Mouse (Mus musculus) right cerebral cortex, postnatal 10 days (tissue): Measurements from ENCODE around the gene Wnk4.
A peak's percentile ranks its signal among the peaks of the same experiment; 100 is the strongest.

Source experiments
- DNase-seq, 2 experiments: peaks; one replicate each; pipeline ENCODE4 v3.0.0; 2021; ENCODE audit warnings: low spot score in 2 of 2

Gene Wnk4

DNA sequence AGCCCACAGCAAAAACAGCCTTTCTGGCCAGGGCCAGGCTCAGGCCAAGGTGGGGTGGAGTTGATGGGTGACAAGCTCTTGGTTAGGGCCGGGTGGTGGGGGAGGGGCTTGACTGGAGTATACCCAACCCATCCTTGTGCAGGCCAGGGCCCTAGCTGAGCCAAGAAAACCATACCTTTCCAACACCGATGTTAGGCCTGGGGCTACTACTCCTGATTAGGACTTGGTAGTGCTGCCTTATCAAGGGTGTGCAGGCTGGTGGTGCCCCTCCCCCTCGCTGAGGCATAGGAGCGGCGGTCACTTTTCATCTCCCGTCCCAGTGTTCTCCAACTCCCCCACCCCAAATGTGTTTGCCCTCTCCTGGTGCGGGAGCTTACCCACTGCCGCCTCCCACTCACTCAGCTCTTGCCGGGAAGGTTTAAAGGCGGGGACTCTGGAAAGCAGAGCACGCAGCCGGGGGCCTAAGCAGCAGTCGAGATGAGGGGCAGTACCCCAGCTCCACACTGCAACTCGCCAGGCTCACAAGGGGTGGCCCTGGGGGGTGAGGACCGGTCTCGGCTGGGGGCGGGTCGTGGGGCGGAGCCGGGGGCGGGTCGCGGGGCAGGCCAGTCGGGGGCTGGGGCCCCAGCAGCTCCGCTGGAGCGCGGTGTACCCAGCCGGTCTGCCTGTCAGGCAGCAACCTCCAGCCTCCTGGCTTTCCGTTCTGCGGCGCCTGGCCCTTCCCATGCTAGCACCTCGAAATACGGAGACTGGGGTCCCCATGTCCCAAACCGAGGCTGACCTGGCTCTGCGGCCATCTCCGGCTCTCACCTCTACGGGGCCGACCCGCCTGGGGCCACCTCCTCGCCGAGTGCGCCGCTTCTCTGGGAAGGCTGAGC is at the start of gene Wnk4:
TSS of gene Wnk4 (plus strand) at position 620 of the 878 bp plus-strand sequence.
- DNase-seq: peak in 1 of 2 experiments; percentile 53

DNA sequence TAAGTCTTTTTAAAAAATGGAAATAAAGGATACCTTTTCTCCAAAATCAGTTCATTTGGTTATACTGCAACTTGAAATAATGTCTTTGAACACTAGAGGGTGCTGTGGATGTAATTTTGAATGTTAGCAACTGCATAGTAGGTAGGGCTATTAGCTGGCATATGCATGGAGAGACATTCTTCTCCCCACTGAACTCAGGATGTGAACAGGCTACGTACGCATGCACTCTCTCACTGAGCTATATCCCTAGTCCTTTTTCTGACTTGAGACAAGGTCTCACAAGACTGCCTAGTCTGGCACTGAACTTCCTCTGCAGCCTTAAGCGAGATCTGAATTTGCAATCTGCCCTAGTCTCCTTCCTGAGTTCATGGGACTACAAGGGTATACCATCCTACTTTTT is 48.4 kb upstream of the Wnk4 start:
- DNase-seq: no peak

DNA sequence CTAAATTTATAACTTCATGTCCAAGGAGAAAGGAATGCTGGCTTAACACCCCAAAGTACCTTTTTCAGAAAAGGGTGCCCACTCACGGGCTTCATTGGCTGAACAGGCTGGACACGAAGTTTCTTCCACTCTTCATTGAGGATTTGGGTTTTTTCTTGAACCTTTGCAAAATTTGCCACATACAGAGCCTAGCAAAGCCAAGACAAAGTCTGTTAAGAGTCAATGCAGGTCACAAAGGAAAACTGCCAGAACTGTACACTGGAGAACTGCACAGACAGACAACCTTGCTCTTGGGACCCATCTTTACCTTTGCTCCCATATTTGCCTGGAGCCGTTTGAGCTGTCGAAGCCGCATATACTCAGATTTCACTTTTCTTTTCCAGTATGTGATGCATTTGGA is 43.4 kb upstream of the Wnk4 start:
- DNase-seq: no peak

DNA sequence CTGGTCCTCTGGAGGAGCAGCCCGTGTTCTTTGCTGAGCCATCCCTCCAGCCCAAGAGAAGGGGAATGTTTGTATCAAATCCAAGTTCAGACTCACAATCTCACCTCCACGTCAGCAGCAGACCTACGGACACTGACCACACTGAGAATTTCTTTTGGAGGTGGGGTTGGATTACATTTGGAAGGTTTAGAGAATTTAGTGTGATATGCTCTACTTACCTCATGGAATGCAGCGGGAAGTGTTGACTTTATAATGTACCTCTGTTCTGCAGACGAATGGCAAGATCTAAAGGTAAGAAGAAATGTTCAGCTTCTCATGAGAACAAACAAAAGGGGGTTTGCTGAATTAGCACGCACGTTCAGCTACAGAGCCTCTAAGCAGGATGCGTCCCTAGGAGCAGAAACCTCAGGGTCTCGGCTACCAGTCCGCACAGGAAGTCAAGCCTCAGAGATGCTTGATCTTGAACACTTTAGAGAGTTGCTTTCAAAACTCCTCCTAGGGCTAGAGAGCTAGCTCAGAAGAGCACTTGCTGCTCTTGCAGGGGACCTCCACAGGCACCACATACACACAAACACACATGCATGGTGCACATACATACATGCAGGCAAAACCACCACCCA is 41.8 kb upstream of the Wnk4 start:
- DNase-seq: no peak

DNA sequence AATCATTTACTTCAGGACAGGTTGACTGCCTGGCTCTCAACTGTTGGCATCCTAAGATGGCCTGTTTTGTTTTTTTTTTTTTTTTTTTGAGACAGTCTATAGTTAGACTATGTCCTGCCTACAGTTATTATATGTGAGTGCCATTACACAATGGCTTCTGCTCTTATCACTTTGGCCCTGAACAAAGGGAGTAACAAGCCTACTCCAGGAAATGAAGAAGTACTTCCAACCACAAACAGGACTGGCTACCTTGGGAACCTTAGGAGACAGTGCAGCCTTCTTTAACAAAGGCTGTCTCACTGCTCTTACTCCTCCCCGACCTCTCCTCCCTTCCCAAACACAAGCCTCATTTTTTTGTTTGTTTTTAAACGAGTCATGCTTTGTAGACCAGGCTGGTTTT is 39.5 kb upstream of the Wnk4 start:
- no peak for DNase-seq

DNA sequence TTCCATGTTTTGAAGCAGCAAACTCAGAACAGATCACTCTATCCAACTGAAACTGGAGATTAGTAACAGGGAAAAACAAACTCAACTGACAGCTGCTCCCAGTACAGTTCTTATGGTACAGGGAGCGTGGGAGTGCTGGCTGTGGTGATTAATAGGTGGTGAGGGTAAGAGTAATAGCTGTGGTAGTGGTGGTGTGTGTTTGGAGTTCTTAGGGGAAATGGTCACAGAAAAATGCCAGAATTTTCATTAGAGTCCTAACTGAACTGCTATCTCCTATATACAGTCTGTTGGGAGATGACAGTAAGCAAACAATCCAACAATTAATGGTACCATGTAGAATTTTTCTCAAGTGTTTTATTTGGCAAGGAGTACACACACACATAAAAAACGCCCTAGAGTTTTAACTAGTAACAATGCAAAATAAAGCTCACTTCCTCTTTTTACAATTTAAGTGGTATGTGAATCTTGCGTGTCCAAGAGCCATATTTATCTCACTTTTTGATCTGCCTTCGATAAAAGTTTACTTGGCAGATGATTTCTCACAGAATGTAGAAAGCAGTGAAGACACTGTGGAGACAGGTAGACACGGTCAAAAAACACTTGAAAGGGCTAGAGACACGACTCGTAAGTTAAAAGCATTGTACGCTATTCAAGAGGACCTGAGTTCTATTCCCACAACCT is 38.9 kb upstream of the Wnk4 start:
- DNase-seq: no peak

DNA sequence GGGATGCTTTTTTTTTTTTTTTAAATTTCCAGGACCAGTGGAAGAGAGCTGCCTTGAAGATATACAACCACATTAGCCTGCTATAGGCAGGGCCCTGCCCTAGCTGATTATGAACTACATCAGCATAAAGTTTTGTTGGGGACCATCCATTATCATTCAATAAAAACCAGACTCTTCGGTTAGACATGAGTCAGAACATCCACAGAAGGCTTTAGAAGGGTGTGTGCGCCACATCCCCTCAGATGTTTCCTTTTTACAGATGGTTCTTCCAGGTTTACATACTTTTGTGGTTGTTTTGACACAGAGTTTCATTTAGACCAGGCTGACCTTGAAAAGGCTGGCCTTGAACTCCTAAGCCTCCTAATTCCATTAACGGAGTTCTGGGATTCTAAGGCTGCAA is 36.0 kb upstream of the Wnk4 start:
- DNase-seq: no peak

DNA sequence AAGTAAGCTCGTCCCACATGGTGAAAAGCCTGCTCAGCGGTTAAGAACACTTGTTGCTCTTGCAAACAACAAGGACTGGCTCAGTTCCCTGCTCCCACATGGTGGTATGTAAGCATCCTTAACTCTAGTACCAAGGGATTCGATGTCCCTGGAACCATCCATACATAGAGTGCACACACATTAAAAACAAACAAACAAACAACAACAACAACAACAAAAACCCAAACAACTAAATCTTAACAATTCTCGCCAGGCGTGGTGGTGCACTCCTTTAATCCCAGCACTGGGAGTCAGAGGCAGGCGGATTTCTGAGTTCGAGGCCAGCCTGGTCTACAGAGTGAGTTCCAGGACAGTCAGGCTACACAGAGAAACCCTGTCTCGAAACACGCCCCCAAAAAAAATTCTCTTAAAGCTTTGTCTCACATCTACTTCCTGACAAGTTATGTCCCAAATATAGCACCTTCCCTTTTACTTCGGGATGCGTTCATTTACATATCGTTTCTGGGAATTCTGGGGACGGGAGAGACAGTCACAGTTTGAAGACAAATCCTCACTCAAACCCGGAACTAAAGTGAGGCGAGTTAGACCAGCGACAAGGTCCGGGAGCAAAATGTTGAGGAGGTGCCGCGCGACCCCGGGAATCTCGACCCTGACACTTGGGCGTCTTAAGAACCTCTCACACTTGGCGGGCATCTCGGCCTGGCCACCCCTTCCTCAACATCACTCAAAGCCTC is 34.9 kb upstream of the Wnk4 start:
- DNase-seq: no peak

DNA sequence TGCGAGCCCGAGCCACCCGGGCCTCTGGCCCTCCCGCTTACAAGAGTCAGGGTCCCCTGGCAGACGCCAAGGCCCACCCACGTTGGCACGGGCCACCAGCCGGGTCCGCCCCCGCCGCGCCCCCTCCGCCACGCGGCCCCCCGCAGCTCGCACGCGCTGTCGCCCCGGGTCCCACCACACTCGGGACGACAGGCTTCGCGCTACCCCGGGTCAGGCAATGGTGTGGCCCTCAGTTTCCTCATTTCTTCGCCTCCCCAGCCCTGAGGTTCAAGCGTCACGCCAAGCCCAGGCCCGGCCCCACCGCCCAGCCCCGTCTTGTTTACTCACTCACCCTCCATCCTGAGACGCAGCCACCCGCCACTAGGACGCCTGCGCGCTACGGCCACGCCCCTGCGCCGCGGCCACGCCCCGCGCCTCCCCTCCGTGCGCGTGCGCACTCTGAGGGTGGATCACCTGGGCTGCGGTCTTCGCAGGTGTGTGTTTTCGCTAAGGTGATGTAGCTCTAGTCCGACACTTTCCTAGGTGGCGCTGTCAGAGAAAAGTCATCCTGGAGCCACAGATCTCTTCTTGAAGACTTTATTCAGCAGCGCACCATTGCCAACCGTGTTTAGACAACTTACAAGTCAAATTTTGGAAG is 34.2 kb upstream of the Wnk4 start, which contains the start of gene Ezh1:
TSS of gene Ezh1 (minus strand) at position 399 of the 637 bp plus-strand sequence.
- DNase-seq: peak; percentile 89 to 92

DNA sequence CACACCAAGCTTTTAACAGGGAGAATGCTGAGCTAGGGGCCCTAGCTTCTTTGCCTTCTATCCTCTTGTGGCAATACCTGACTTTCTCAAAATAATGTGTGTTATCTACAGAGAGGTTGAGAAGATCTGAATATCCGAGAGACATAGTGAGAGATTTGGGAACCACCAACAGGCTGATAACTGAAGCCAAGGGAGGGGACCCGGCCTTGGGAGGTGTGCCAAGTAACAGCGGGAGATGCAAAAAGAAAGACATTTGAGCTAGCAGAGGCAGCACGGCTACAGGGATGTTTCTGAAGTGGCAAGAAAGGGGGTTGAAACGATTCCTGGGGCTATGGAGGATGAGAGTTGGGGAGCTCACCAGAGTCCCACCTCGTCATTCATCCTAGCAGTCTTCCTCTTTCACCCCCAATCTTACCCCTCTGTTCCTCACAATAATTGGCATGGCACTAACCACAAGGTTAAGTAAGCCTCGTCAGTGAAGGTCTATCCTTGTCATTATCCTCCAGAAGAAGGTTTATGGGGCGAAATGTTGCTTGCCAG is 30.9 kb upstream of the Wnk4 start:
- peak; percentile 43 to 56 for DNase-seq

DNA sequence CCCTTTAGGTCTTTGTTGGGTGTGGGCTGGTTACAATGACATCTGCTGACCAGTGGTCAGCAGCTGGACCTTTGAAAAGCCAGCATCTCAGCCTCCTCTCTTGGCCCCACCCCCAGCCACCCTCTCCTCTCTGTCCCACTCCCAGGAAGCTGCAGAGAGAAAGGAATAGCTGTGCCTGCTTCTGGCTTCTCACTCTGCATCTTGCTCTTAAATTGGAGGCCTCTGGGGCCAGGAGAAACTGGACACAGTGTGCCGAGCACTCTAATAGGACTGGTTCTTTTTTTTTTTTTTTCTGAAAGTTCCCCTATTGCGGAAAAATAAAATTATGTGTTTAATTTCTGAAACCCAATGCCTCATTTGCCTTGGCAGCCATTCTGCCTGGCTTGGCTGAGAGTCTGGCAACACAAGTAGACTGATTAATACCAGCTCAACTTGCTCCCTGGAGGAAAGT is 30.3 kb upstream of the Wnk4 start:
- no peak for DNase-seq

DNA sequence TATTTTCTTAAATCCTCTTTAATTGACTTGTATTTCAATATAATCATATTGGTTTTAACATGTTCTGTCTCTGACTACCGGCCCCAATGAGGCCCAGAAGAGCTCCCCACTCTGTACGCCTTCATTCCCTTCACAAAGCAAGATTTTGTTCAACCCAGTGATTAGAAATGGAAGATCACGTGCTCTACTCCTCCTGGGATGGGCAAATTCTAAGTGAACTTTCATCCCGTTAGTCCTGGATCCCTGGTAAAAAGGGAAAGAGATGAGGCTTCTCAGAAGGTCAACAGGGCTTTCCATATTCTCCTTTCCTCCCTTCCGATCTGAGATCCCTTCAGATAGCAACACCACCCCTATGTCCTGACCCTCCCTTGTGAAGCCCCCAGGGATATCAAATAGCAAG is 29.8 kb upstream of the Wnk4 start:
- DNase-seq: no peak

DNA sequence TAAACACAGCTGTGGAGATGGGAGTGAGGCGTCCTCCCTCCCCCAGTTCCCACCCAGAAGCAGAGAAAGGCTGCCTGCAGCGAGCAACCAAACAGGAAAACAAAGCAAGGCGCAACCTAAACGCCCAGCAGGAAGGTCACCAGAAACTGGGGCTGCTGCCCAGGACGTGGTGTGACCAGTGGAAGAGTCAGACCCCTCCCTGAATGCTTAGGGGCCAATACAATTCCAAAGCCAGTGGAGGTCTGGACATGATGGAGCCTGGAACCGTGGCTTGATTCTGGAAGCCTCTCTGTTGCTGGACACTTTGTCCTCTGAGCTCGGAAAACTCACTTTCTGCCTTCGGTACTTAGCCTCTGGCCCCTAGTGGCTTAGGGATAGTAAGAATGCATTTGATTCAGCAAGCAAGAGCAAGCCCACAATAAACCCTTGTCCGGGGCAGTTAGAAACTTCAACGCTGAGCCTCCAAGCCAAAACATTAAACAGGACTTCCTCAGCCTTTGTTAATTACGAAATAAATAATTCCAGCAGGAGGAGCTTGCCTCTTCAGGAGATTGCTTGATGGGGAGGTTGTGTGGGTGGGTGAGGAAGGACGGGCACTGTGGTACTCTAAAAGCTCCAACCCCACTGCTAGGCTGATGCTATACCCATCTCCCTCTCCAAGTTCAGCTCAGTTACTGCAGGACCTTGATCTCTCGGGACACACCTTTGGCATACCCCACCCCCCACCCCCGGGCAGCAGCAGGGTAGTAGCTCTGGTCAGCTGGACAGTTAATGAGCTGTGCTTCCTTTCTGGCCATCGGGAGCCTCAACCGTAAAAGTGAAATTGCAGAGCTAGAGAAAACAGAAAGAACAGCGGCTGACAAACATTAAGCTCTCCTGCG is 29.1 kb upstream of the Wnk4 start:
- DNase-seq: peak in 1 of 2 experiments; percentile 44

DNA sequence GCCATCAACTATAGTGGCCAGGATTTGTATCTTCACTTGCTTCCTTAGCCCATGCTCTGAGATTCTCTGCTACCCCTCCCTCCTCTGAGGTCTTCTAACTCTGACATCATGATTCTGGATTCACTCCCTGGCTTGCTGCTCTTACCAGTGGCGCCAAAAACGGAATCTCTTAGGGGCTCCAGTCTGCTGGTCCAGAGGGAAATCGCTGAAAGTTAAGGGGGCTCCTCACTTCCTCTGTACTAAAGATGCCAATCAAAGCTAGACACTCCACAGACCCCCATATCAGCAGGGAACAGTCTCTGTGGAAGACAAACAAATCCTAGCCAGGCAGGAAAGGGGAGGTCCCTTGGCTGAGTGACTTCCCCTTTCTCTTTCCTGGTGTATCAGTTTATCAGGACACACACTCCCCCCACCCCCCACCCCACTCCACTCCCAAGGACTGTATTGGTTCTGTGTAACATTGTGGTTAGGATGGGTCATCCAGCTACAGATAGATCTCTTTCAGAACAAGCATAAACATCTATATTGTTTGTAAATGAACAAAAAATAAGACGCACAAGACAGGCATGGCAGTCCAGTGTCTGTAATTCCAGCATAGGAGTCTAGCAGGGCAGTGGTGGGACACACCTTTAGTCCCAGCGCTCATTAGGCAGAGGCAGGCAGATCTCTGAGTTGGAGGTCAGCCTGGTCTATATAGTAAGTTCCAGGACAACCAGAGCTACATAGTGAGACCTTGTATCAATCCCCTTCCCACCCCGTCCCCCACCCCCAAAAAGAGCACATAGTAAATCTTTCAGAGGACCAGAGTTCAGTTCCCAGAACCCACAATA is 28.1 kb upstream of the Wnk4 start:
- DNase-seq: no peak

DNA sequence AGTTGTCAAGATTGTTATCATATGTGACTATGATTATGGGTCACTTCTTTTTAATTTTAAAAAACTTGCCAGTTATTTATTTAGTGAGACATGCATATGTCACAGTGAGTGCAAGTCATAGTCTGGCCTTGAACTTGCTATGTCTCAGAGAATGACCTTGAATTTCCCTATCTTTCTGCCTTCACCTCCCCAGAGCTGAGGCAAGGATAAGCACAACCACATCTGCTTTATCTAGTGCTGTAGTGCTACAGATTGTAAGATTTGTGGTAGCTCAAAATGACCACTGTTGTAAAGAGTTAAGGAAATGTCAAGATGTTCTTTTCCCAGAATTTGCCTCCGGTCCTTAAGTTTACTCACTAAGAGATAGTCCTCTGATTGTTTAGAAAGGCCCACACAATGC is 27.1 kb upstream of the Wnk4 start:
- no peak for DNase-seq

DNA sequence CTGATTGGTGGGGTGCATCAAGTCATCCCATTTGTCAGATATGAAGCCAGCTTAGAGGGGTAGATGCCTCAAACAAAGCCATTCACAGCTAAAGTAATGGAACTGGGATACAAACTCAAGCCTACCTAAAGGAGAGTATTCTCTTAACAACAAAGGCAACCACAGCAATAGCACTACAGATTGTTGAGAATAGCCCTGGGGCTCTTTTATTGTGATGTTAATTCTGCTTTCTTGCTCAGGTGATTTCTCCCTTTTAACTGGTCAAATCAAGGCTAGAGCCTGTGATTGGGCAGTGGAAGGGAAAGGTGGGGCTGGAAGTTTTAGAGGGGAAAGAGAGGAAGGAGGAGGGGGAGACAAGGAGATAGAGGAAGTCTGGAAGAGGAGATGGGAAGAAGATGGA is 26.2 kb upstream of the Wnk4 start:
- DNase-seq: no peak

DNA sequence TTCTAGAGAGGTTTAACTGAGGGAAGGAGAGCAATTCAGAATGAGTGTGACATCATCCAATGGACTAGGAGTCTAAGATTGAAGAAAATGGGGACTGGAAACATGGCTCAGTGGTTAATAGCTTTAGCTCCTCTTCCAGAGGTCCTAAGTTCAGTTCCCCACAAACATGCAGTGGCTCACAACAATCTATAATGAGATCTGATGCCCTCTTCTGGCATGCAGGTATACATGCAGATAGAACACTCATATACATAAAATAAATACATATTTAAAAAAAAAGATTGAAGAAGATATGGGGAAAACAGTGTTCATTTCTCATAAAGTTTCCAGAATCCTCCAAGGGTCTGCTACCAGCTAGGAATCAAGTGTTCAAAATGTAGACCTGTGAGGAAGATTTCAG is 24.9 kb upstream of the Wnk4 start:
- no peak for DNase-seq

DNA sequence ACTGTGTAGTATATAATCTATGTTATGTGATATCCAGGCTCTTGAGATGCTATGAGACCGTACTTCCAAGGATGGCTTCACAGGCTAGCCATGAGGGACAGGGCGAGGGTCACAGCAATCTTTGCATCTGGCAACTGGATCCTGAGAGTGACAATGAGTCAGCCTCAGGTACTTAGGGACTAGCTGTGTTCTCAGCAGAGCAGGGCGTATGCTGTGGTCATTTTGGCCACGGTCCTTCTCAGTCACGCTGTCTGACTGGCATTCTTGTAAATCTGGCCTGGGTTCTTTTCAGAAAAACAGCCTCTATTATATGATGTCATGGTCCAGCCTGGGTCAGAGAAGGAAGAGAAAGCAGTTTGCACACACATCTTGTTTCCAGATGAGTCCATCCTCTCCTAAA is 23.6 kb upstream of the Wnk4 start:
- DNase-seq: no peak

DNA sequence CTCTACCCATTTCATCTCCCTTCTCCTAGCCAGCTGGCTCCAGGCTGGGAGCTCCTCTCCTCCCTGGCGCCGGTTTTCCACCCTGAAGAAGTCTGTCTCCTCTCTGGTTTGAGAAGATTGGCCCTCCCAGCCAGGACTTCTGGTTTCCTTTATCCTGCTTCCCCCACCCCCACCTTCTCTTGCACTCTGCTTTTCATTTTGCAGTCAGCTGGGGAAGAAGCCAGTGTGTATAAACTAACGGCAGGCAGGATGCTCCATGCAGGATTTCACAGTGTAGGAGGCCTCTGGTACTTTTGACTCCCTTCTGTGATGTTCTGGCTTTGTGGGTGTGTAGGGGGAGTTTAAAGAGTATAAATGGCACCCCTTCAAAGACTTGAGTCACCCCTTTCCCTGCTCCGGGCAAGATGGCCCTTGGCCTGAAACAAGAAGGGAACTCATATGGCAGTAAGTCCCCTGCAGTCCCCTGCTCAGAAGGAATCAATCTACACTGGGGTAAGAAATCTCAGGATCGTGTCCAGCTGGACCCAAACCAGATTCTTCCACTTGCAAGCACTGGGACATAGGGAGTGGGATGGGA is 22.2 kb upstream of the Wnk4 start:
- DNase-seq: peak in 1 of 2 experiments; percentile 42
